Mouse (Mus musculus) left cerebral cortex, adult 2 months (tissue): Measurements from ENCODE around the gene Cyp2w1. TPM values are rescaled to one million over a fixed set of nuclear protein-coding genes. Genes with fewer than 3 reads are reported as not detected.
A peak's percentile ranks its signal among the peaks of the same experiment; 100 is the strongest.

Source experiments
- DNase-seq, 2 experiments: peaks; one replicate each; pipeline ENCODE4 v3.0.0; 2021 to 2022; ENCODE audit warnings: low spot score in 2 of 2, mixed read lengths in 1 of 2; ENCODE audit errors: extremely low spot score in 1 of 2
- H3K27ac ChIP-seq: fragments of 200-600 bp; 2 replicates; pipeline ENCODE4 v1.8.1; 2022
- H3K4me3 ChIP-seq: fragments of 200-600 bp; 2 replicates; pipeline ENCODE4 v1.8.1; 2022
- CTCF ChIP-seq: fragments of 200-600 bp; IDR thresholded peaks from 2 replicates; pipeline ENCODE4 v1.8.1; 2022; ENCODE audit warnings: antibody characterized with exemption, mild to moderate bottlenecking, moderate library complexity
- intact Hi-C: fragments of 180-260 bp; cut with DNase I; formaldehyde crosslinking; loops from one replicate; pipeline ENCODE4 v1.15.1; 2025
- long read RNA-seq, 2 experiments: library from polyadenylated mRNA; stranded (forward); transcript quantifications; one replicate each; pipeline ENCODE4 v2.0.0; 2021; ENCODE audit warnings: borderline mapping rate in 2 of 2
- total RNA-seq, 2 experiments: library from RNA; stranded (reverse); gene quantifications; 2 replicates each; pipeline ENCODE4 v1.2.3; 2021

Gene Cyp2w1
- not detected for total RNA-seq
- long read RNA-seq, experiment 1, result 0 reads
- long read RNA-seq, experiment 2, result 0 reads

GRCm38 (mm10) chr5:139352317-139352716, at the start of gene Cyp2w1:
TSS of gene Cyp2w1 (plus strand) at chr5:139352617.
- Histone ChIP-seq H3K27ac (no peak within 1 kb of the TSS), H3K4me3 (no peak within 1 kb of the TSS)
- intact Hi-C loops, result loop anchor here (10.0 kb wide), 1 partner anchor 508 kb away; no protein-coding TSS in a partner anchor
- TF ChIP-seq CTCF, result no peak
- DNase-seq, result no peak

GRCm38 (mm10) chr5:139303646-139304061, 48.8 kb upstream of the Cyp2w1 start:
- H3K4me3 ChIP-seq, result no peak overlapping the region
- intact Hi-C loops, result no loop called here
- H3K27ac ChIP-seq, result no peak overlapping the region
- no peak for TF ChIP-seq CTCF
- DNase-seq, result no peak

DNA sequence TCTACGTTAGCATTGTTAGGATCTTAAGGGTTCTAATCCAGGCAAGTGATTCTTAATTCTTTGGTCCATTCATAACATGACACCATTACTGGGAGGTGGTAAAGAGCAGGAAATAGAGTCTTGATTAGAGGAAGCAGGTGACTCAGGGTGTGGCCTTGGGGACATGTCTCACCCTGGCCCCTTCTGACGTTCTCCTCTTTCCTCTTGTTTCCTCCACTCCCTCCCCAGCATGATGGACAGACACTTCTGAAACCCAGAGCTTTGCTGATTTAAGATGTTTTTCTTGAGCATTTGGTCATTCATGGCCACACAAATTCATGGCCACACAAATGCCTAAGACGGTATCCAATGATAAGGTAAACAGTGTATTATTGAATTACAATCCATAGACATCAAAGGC, 42.5 kb upstream of the Cyp2w1 start:
- no peak overlapping the region for H3K4me3 ChIP-seq
- intact Hi-C loops, result no loop called here
- no peak for TF ChIP-seq CTCF
- DNase-seq, result no peak
- no peak overlapping the region for H3K27ac ChIP-seq

DNA sequence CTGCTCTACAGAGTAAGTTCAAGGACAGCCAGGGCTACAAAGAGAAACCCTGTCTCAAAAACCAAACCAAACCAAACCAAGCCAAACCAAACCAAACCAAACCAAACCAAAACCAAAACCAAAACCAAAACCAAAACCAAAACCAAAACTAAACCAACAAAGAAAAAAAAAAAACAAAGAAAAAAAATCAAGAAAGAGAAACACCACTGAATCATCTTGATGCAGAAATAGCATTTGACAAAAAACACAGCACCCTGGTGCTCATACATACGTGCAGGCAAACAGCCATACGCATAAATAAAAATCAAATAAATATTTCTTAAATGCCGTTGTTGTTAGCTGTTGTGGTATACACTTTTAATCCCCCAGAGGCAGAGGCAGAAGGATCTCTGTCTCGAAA, 41.9 kb upstream of the Cyp2w1 start:
- no peak for TF ChIP-seq CTCF
- intact Hi-C loops, result no loop called here
- no peak overlapping the region for H3K27ac ChIP-seq
- no peak for DNase-seq
- H3K4me3 ChIP-seq, result no peak overlapping the region

DNA sequence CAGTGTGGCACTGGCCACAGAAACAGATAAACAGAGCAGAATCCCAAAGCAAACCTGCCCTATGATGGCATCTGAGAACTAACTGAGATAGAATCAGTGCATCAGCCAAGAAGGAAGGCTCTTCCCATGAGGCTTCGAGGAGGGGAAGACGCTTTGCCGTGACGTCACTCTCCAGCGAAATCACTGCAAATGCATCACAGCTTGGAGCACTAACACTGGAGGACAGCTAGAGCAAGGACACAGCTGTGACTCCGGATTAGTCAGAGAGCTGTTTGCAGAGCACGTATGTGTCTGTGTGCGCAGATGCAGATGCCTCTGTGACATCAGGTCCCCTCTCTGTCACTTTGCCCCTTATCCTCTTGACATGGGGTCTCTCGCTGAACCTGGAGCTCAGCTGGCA, 40.6 kb upstream of the Cyp2w1 start:
- H3K27ac ChIP-seq, result no peak overlapping the region; the same call in 1 of the 2 replicates
- DNase-seq, result no peak

GRCm38 (mm10) chr5:139313536-139313935, 38.9 kb upstream of the Cyp2w1 start:
- H3K4me3 ChIP-seq, result no peak overlapping the region
- intact Hi-C loops, result no loop called here
- DNase-seq, result no peak
- H3K27ac ChIP-seq, result no peak overlapping the region
- no peak for TF ChIP-seq CTCF

More for the DNA sequence above, 40.6 kb upstream of the Cyp2w1 start:
- intact Hi-C loops, result no loop called here
- H3K4me3 ChIP-seq, result no peak overlapping the region
- no peak for TF ChIP-seq CTCF

- TF ChIP-seq CTCF, result no peak
- H3K27ac ChIP-seq, result no peak overlapping the region
- intact Hi-C loops, result no loop called here
- H3K4me3 ChIP-seq, result no peak overlapping the region
- DNase-seq, result no peak
Measured at GRCm38 (mm10) chr5:139314941-139315642, 37.3 kb upstream of the Cyp2w1 start.

GRCm38 (mm10) chr5:139316982-139317675, 35.3 kb upstream of the Cyp2w1 start:
- no peak for TF ChIP-seq CTCF
- no peak for DNase-seq
- Histone ChIP-seq H3K4me3 (no peak overlapping the region), H3K27ac (peak overlapping the region; percentile 73)
- intact Hi-C loops, result no loop called here

GRCm38 (mm10) chr5:139317751-139318504, 34.5 kb upstream of the Cyp2w1 start:
- peak; percentile 64 to 67 for DNase-seq
- peak overlapping the region; percentile 16; the same call in 1 of the 2 replicates for H3K4me3 ChIP-seq
- H3K27ac ChIP-seq, result peak overlapping the region; percentile 73
- intact Hi-C loops, result no loop called here
- TF ChIP-seq CTCF, result no peak

DNA sequence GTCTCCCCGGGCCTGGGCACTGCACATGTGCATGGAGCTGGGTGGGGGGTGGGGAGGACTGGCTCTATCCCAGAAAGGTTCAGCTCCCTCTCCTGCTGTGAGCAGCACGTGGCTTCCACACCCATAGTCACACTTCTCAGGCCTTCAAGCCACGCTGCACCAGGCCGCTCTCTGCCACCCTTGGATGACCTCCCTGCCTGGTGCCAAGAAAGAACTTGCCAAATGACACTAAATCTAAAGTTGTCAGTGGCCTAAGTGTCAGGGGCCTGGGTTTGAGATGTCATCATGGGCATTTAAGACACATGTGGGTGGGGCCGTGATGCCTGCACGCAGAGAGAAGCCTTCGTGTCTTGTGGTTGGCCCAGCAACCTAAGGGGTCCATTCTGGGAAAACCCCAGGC, 32.0 kb upstream of the Cyp2w1 start:
- no peak overlapping the region for H3K4me3 ChIP-seq
- no peak for DNase-seq
- no peak for TF ChIP-seq CTCF
- H3K27ac ChIP-seq, result peak overlapping the region; percentile 56
- intact Hi-C loops, result loop anchor here (5.0 kb wide), 1 partner anchor 118 kb away; the partner anchor contains the start of gene Sun1

DNA sequence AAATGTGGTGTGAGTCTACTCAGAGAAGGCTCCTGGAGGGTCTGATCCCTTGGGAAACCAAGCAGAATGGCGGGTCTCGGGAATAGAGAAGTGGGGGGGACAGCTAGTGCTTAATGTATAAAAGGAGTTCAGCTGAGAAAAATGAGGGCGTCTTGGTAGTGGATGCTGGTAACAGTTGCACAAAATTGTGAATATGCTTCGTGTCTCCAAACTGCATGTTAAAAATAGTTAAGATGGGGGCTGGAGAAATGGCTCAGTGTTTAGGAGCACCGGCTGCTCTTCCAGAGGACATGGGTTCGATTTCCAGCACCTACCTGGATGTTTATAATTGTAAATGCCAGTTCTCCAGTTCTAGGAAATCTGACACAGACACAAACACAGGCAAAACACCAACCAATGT, 31.1 kb upstream of the Cyp2w1 start:
- intact Hi-C loops, result loop anchor here (5.0 kb wide), 1 partner anchor 119 kb away; the partner anchor contains the start of gene Sun1
- no peak for TF ChIP-seq CTCF
- H3K27ac ChIP-seq, result peak overlapping the region; percentile 56
- H3K4me3 ChIP-seq, result no peak overlapping the region
- DNase-seq, result no peak
